Mouse (Mus musculus) thymus, adult 2 months (tissue): ENCODE measurements around the gene Lpin2.

Source experiments
- CTCF ChIP-seq: fragments of 200-500 bp; IDR thresholded peaks from 2 replicates; pipeline ENCODE4 v1.5.1; 2012; ENCODE audit warnings: mild to moderate bottlenecking, control low read depth, low read length, moderate library complexity, borderline replicate concordance; ENCODE audit not compliant: control insufficient read depth, poor library complexity, insufficient read depth; ENCODE audit errors: extremely low read depth
- POLR2A ChIP-seq: fragments of 200-500 bp; IDR thresholded peaks from 2 replicates; pipeline ENCODE4 v1.6.1; 2012; ENCODE audit warnings: mild to moderate bottlenecking, low read length, control low read depth, moderate library complexity; ENCODE audit not compliant: control insufficient read depth, poor library complexity, insufficient read depth; ENCODE audit errors: extremely low read depth

DNA sequence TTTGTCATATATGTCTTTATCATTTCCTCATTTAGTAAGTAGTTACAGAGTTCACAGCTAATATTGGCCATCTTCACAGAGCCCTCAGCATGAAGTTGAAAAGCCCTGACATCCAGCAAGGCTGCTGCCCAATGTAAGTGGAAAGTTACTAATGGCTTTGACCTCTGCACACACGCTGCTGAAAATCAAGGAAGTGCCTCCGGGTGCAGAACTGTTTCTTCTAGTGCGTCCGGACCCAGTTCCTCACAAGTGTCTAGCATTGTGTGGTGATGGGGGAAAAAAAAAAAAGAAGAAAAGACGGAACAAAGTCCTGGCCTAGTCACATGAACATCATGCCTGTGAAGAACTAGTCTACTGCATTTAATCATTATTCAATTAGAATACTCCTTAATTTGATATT is 47.3 kb upstream of the Lpin2 start:
- no peak for TF ChIP-seq CTCF
- no peak for TF ChIP-seq POLR2A
